Mouse (Mus musculus) myocyte (in vitro differentiated cells): Measurements from ENCODE around the gene Cuedc1. TPM values are rescaled to one million over a fixed set of nuclear protein-coding genes. Genes with fewer than 3 reads are reported as not detected.

Source experiments
- H3K27me3 ChIP-seq: one replicate; pipeline ENCODE4 v1.6.1; 2011; ENCODE audit not compliant: control insufficient read depth, insufficient read depth, insufficient read length
- H3K36me3 ChIP-seq: one replicate; pipeline ENCODE4 v1.6.1; 2011; ENCODE audit not compliant: control insufficient read depth, insufficient read depth
- H3K4me2 ChIP-seq: one replicate; pipeline ENCODE4 v1.6.1; 2011; ENCODE audit warnings: low read depth, control low read depth
- H3K4me3 ChIP-seq: one replicate; pipeline ENCODE4 v1.5.1; 2011; ENCODE audit warnings: mild to moderate bottlenecking, control low read depth, moderate library complexity
- H3K79me2 ChIP-seq: one replicate; pipeline ENCODE4 v1.6.1; 2011; ENCODE audit not compliant: control insufficient read depth, insufficient read depth
- H3ac ChIP-seq: one replicate; pipeline ENCODE4 v1.6.1; 2011; ENCODE audit not compliant: control insufficient read depth, insufficient read length
- CEBPB ChIP-seq: IDR thresholded peaks from 2 replicates; pipeline ENCODE4 v1.6.1; 2011; ENCODE audit warnings: mild to moderate bottlenecking, moderate library complexity; ENCODE audit not compliant: poor library complexity, insufficient read depth, severe bottlenecking
- E2F4 ChIP-seq: IDR thresholded peaks from one replicate; pipeline ENCODE4 v1.6.1; 2011; ENCODE audit warnings: mild to moderate bottlenecking, control low read depth, moderate library complexity; ENCODE audit not compliant: insufficient read depth
- MAX ChIP-seq: IDR thresholded peaks from one replicate; pipeline ENCODE4 v1.6.1; 2011; ENCODE audit warnings: low read depth, mild to moderate bottlenecking, control low read depth
- MYOD1 ChIP-seq, 3 experiments: IDR thresholded peaks; one replicate each; pipeline ENCODE4 v1.6.1; 2011; ENCODE audit warnings: control low read depth in 2 of 3, low read depth in 2 of 3, mild to moderate bottlenecking in 2 of 3, moderate library complexity in 1 of 3; ENCODE audit not compliant: insufficient read length in 2 of 3, control insufficient read depth in 1 of 3
- MYOG ChIP-seq, 3 experiments: IDR thresholded peaks; one replicate each; pipeline ENCODE4 v1.6.1; 2011; ENCODE audit warnings: control low read depth in 2 of 3, low read depth in 2 of 3, mild to moderate bottlenecking in 2 of 3; ENCODE audit not compliant: insufficient read length in 2 of 3, control insufficient read depth in 1 of 3, insufficient read depth in 1 of 3
- POLR2A ChIP-seq: IDR thresholded peaks from one replicate; pipeline ENCODE4 v1.6.1; 2011; ENCODE audit warnings: low read depth, mild to moderate bottlenecking, control low read depth, moderate library complexity; ENCODE audit not compliant: insufficient read length
- POLR2AphosphoS2 ChIP-seq: IDR thresholded peaks from one replicate; pipeline ENCODE4 v1.6.1; 2011; ENCODE audit warnings: low read depth, control low read depth; ENCODE audit not compliant: insufficient read length
- REST ChIP-seq: IDR thresholded peaks from one replicate; pipeline ENCODE4 v1.6.1; 2011; ENCODE audit warnings: mild to moderate bottlenecking, control low read depth, moderate library complexity; ENCODE audit not compliant: insufficient read depth, insufficient read length
- SRF ChIP-seq: IDR thresholded peaks from one replicate; pipeline ENCODE4 v1.6.1; 2011; ENCODE audit warnings: low read depth; ENCODE audit not compliant: control insufficient read depth, insufficient read length
- TCF12 ChIP-seq: IDR thresholded peaks from one replicate; pipeline ENCODE4 v1.6.1; 2011; ENCODE audit warnings: mild to moderate bottlenecking, control low read depth; ENCODE audit not compliant: poor library complexity, insufficient read depth, severe bottlenecking
- TCF3 ChIP-seq: IDR thresholded peaks from one replicate; pipeline ENCODE4 v1.6.1; 2011; ENCODE audit warnings: low read depth, control low read depth; ENCODE audit not compliant: insufficient read length
- USF1 ChIP-seq: IDR thresholded peaks from one replicate; pipeline ENCODE4 v1.6.1; 2011; ENCODE audit warnings: low read depth, mild to moderate bottlenecking, control low read depth, moderate library complexity
- polyA plus RNA-seq: library from polyadenylated mRNA; unstranded; fragments of >200 nt; fragmentation: generic; extraction: Trizol; gene quantifications from one replicate; pipeline ENCODE4 v1.2.1, GENCODE M21; 2012; ENCODE audit warnings: missing spikeins

The Cuedc1 gene
- polyA plus RNA-seq, 1 experiment, result 40.8 TPM

GRCm38 (mm10) chr11:88172601-88173325 is 74.9 kb downstream of the Cuedc1 start:
- Histone ChIP-seq H3K4me3 (no peak overlapping the region), H3ac (no peak overlapping the region), H3K4me2 (peak overlapping the region; percentile 66), H3K79me2 (no peaks in the 10 kb centered on the region), H3K36me3 (no peaks in the 10 kb centered on the region), H3K27me3 (no peaks in the 10 kb centered on the region)
- no peak for TF ChIP-seq SRF
- no peak for TF ChIP-seq USF1
- peak in 1 of 3 experiments; percentile 59 for TF ChIP-seq MYOD1 (IDR thresholded peaks at IDR 0.05; ENCODE audit: control insufficient read depth in 1 of 3, insufficient read length in 2 of 3, low read depth in 2 of 3)
- peak; percentile 20 for TF ChIP-seq TCF12
- no peak for TF ChIP-seq MAX
- no peak for TF ChIP-seq CEBPB
- no peak for TF ChIP-seq POLR2A
- TF ChIP-seq TCF3, result no peak
- TF ChIP-seq REST, result no peak
- TF ChIP-seq E2F4, result no peak
- no peak for TF ChIP-seq POLR2AphosphoS2
- peak; percentile 52 to 87 (median 69) for TF ChIP-seq MYOG (IDR thresholded peaks at IDR 0.05; ENCODE audit: control insufficient read depth in 1 of 3, insufficient read depth in 1 of 3, insufficient read length in 2 of 3, low read depth in 2 of 3)

GRCm38 (mm10) chr11:88173386-88174025 is 75.6 kb downstream of the Cuedc1 start:
- Histone ChIP-seq H3K79me2 (no peaks in the 10 kb centered on the region), H3K27me3 (no peaks in the 10 kb centered on the region), H3K4me3 (no peak overlapping the region), H3K4me2 (peak overlapping the region; percentile 66), H3ac (no peak overlapping the region), H3K36me3 (no peaks in the 10 kb centered on the region)
- no peak for TF ChIP-seq MYOD1 (IDR thresholded peaks at IDR 0.05; ENCODE audit: control insufficient read depth in 1 of 3, insufficient read length in 2 of 3, low read depth in 2 of 3)
- TF ChIP-seq E2F4, result no peak
- TF ChIP-seq CEBPB, result no peak
- no peak for TF ChIP-seq POLR2A
- TF ChIP-seq TCF3, result no peak
- TF ChIP-seq TCF12, result no peak
- no peak for TF ChIP-seq POLR2AphosphoS2
- no peak for TF ChIP-seq MYOG (IDR thresholded peaks at IDR 0.05; ENCODE audit: control insufficient read depth in 1 of 3, insufficient read depth in 1 of 3, insufficient read length in 2 of 3, low read depth in 2 of 3)
- TF ChIP-seq MAX, result no peak
- no peak for TF ChIP-seq USF1
- TF ChIP-seq REST, result no peak
- no peak for TF ChIP-seq SRF

GRCm38 (mm10) chr11:88180467-88180958 is 82.7 kb downstream of the Cuedc1 start:
- H3K79me2 ChIP-seq, result no peaks in the 10 kb centered on the region
- TF ChIP-seq TCF3 (peak; percentile 32), REST (no peak), E2F4 (no peak), POLR2A (no peak), CEBPB (no peak), MYOD1 (IDR thresholded peaks at IDR 0.05; ENCODE audit: control insufficient read depth in 1 of 3, insufficient read length in 2 of 3, low read depth in 2 of 3) (peak in 2 of 3 experiments; percentile 31 to 79), MYOG (IDR thresholded peaks at IDR 0.05; ENCODE audit: control insufficient read depth in 1 of 3, insufficient read depth in 1 of 3, insufficient read length in 2 of 3, low read depth in 2 of 3) (peak in 1 of 3 experiments; percentile 74), TCF12 (no peak)
- no peaks in the 10 kb centered on the region for H3K27me3 ChIP-seq
- H3ac ChIP-seq, result no peak overlapping the region
- H3K36me3 ChIP-seq, result peaks cover 6% of the 10 kb centered on the region
- H3K4me2 ChIP-seq, result peak overlapping the region; percentile 79
- no peak overlapping the region for H3K4me3 ChIP-seq

GRCm38 (mm10) chr11:88180959-88181619 is 83.2 kb downstream of the Cuedc1 start:
- Histone ChIP-seq H3K4me3 (no peak overlapping the region), H3K27me3 (no peaks in the 10 kb centered on the region)
- peak; percentile 71 for TF ChIP-seq TCF3
- no peak for TF ChIP-seq POLR2A
- peak; percentile 51 for TF ChIP-seq TCF12
- peak in 2 of 3 experiments; percentile 79 to 83 for TF ChIP-seq MYOD1 (IDR thresholded peaks at IDR 0.05; ENCODE audit: control insufficient read depth in 1 of 3, insufficient read length in 2 of 3, low read depth in 2 of 3)
- peak; percentile 91 for TF ChIP-seq USF1
- TF ChIP-seq MYOG (IDR thresholded peaks at IDR 0.05; ENCODE audit: control insufficient read depth in 1 of 3, insufficient read depth in 1 of 3, insufficient read length in 2 of 3, low read depth in 2 of 3), result peak in 2 of 3 experiments; percentile 89 to 90
- no peak for TF ChIP-seq SRF
- TF ChIP-seq E2F4, result no peak
- TF ChIP-seq REST, result no peak
- TF ChIP-seq POLR2AphosphoS2, result no peak
- 0 out of 2 replicates have a peak, but pooled peaks have one; percentile 22 for TF ChIP-seq CEBPB
- no peak for TF ChIP-seq MAX

More at GRCm38 (mm10) chr11:88180959-88181619, 83.2 kb downstream of the Cuedc1 start:
- Histone ChIP-seq H3K4me2 (peak overlapping the region; percentile 79), H3K79me2 (no peaks in the 10 kb centered on the region), H3K36me3 (peaks cover 6% of the 10 kb centered on the region), H3ac (no peak overlapping the region)
